Mouse (Mus musculus) thymus, adult 2 months (tissue): ENCODE data around the gene Ifi203.
"Not testable (repeated sequence)": the region's sequence is repeated elsewhere in the genome, so short reads cannot be mapped to it uniquely, and the experiment has no call there.

Experiments
- CTCF ChIP-seq: fragments of 200-500 bp; IDR thresholded peaks from 2 replicates; pipeline ENCODE4 v1.5.1; 2012; ENCODE audit warnings: mild to moderate bottlenecking, control low read depth, low read length, moderate library complexity, borderline replicate concordance; ENCODE audit not compliant: control insufficient read depth, poor library complexity, insufficient read depth; ENCODE audit errors: extremely low read depth
- POLR2A ChIP-seq: fragments of 200-500 bp; IDR thresholded peaks from 2 replicates; pipeline ENCODE4 v1.6.1; 2012; ENCODE audit warnings: mild to moderate bottlenecking, low read length, control low read depth, moderate library complexity; ENCODE audit not compliant: control insufficient read depth, poor library complexity, insufficient read depth; ENCODE audit errors: extremely low read depth

DNA sequence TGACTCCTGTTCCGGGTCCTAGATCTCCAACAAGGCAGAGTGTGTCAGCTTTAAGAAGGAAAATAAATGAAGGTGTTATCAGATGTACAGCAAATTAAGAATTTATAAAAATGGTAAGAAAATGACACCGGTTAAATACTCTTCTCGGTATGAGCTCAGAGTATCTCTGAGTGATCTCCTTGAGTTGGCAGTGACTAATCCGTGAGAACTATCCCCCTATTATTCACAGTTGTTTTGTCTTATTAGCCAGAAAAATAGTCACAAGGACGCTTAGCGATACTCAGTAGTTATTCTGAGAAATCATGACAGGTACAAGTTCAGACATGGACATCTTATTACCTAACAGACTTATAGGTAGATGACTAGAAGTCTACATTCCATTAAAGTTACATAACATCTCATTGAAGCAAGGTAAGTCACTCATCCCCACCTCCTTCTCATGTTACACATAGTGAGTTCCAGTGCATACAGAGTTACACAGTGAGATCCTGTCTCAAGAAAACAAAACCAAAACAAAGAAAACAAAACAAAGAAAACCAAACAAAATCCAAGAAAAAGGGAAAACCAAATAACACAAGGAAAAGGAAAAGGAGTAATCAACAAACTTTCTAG lies 40.3 kb upstream of the Ifi203 start, which contains the start of gene Ifi202b:
- TF ChIP-seq CTCF, POLR2A: not testable (repeated sequence)
